Mouse (Mus musculus): ENCODE data around the gene Hspb11.
A peak's percentile ranks its signal among the peaks of the same experiment; 100 is the strongest.

The Hspb11 gene

DNA sequence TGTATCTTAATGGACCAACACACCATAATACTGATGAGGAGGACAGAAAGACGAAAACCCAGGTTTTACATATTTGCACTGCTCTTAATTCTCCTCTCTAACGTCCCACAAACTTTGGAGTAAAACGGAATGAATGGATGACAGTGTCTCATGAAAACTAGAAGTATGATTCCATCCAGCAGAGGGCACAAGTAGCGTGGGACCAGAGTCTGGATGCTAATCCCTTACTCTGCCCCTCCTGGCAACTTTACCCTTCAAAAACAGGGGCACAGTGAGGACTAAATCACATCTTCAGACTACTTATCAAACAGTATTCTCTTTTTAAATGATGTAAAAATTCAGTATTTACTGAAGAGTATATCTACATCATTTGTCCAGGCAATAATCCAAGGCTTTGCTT lies 2.9 kb upstream of the Hspb11 start:
- DNase-seq (ENCODE audit: low spot score), result peak; percentile 19

DNA sequence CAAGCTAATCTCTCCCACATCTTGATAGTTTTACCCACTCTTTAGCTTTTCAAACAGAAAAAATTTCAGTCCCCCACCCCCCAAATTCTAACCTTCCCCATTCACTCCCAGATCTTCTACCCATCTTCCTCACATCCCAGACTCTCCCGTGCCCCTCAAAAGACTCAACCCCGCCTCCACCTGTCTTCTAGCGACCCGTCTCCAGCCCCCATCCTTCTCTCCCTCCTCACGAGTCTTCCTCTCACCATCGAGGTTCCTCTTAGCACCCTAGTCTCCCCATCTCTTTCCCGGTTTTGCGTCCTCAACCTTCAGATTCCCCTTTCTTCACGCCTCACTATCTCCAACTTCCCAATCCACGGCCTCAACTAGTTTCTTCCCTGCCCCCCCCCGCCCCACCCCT lies 871 bp upstream of the Hspb11 start:
- no peak for DNase-seq (ENCODE audit: low spot score)

GRCm38 (mm10) chr4:107254414-107254813 lies 1.0 kb downstream of the Hspb11 start:
- DNase-seq (ENCODE audit: low spot score), result no peak

GRCm38 (mm10) chr4:107260001-107260400 lies 6.6 kb downstream of the Hspb11 start:
- DNase-seq (ENCODE audit: low spot score), result no peak

GRCm38 (mm10) chr4:107273683-107274082 lies 20.3 kb downstream of the Hspb11 start:
- no peak for DNase-seq (ENCODE audit: low spot score)

- DNase-seq (ENCODE audit: low spot score), result no peak
Observed at GRCm38 (mm10) chr4:107274511-107274910, 21.1 kb downstream of the Hspb11 start.

- no peak for DNase-seq (ENCODE audit: low spot score)
Observed at GRCm38 (mm10) chr4:107278188-107278707, 24.9 kb downstream of the Hspb11 start.

GRCm38 (mm10) chr4:107280843-107281475 lies 27.6 kb downstream of the Hspb11 start:
- DNase-seq (ENCODE audit: low spot score), result no peak

GRCm38 (mm10) chr4:107285446-107286200 lies 32.2 kb downstream of the Hspb11 start:
- no peak for DNase-seq (ENCODE audit: low spot score)

- no peak for DNase-seq (ENCODE audit: low spot score)
Observed at GRCm38 (mm10) chr4:107286386-107286785, 33.0 kb downstream of the Hspb11 start.

DNA sequence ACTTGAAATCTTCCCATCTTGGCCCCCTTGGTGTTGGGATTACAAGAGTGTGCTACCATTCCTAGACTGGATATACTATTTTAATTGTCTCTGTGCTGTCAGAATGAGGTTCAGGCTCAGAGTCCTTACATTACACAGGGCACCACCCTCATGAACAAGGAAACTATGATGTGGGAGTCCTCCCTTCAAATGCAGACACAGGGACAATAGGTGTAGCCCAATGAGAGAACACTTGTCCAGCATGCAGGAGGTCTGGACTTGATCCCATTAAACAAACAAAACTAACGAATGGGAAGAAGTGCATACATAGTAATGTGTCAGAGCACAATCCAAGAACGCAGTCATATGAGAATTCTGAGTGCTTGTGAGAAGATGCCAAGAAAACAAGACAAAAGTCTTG lies 34.1 kb downstream of the Hspb11 start:
- DNase-seq (ENCODE audit: low spot score), result no peak

DNA sequence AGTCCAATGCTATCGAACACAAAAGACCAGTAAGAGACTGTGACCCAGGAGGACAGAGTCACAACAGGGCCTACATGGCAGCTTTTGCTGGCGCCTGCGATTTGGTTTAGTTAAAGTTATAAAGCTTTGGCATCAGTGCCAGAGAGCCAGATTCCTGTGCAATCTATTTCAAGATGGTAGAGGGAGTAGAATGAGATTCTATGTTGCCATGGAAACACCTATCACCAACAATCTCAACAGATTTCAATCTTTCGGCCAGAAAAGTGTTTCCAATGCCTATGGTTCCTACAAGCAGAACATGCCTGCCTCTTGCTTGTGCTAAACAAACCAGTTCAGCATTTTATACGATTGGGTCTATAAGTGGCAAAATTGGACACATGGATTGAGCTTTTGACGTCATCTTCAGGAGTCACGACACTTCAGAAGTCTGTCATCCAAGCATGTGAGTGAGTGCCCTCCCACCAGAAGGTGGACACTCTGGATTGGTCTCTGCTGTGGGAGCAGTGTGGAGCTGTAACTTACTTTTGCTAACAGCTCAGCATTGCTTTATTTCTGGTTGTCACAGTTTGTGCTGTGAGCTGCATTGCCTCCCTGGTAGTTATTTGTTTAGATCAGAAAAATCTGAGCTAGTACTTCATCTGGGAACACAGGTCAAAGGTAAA lies 38.3 kb downstream of the Hspb11 start:
- no peak for DNase-seq (ENCODE audit: low spot score)

GRCm38 (mm10) chr4:107292273-107292662 lies 38.9 kb downstream of the Hspb11 start:
- DNase-seq (ENCODE audit: low spot score), result no peak

DNA sequence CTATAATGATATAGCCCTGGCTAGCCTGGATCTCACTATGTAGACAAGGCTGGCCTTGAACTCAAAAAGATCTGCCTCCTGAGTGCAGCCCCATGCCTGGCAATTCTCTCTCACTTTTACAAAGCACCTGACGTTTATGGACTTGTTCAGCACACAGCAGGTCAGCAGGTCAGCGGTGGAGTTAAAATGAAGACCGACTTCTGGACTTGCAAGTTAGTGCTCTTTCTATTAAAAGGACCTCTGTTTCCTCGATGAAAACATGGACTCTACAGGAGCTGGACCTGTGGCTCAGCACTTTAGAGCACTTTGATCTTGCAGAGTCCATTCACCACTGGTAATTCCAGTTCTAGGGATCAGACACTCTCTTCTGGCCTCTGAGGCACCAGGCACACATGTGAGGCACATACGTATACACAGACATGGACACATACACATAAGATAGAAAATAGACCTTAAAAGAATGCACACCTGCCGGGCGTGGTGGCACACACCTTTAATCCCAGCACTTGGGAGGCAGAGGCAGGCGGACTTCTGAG lies 44.7 kb downstream of the Hspb11 start:
- no peak for DNase-seq (ENCODE audit: low spot score)

DNA sequence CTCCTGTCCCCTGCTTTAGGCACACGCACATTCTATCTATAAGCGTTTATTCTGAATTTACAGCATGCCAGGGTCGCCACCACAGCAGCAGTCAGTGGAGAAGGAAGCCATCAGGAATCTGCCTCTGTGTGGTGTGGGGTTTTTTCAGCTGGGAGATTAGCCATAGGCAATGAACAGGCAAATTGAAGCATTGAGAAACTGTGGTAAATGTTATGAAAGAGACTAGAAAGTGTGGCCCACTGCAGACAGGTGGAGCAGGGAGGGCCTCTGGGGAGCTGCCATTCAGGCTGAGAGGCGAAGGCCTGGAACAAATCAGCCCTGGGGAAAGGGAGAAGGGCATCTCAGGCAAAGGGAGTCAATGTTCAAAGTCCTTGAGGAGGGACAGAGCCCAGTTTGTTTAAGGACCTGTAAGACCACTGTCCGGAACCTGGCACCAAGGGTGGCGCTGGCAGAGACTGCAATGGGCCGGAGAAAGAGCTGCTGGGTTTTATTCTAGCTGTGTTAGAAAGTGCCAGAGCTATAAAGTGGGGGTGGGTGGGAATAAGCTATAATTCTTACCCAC lies 46.5 kb downstream of the Hspb11 start:
- no peak for DNase-seq (ENCODE audit: low spot score)

- no peak for DNase-seq (ENCODE audit: low spot score)
Observed at GRCm38 (mm10) chr4:107300371-107300770, 47.0 kb downstream of the Hspb11 start.

- no peak for DNase-seq (ENCODE audit: low spot score)
Observed at GRCm38 (mm10) chr4:107300902-107301555, 47.6 kb downstream of the Hspb11 start.

- DNase-seq (ENCODE audit: low spot score), result no peak
Observed at GRCm38 (mm10) chr4:107302221-107302620, 48.8 kb downstream of the Hspb11 start.

GRCm38 (mm10) chr4:107302832-107303231 lies 49.4 kb downstream of the Hspb11 start:
- no peak for DNase-seq (ENCODE audit: low spot score)

- no peak for DNase-seq (ENCODE audit: low spot score)
Observed at GRCm38 (mm10) chr4:107303531-107303930, 50.1 kb downstream of the Hspb11 start.

DNA sequence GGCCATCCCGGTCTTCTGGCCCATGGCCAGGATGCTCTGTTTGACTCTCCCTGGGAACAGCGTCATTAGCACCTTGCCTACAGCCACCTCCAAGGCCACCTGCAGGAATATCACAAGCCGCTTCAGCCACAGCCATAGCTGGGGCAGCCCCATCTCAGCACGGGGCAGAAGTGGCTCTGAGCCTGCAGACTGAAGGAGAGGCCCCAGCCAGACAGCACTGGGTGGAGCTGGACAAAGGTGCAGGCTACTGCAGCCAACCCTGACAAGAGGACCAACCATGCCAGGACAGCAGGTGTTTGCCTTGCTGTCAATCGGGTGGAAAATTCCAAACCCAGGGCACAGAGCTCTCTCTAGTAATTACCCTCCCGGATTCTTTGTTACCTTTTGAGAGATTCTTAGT lies 53.6 kb downstream of the Hspb11 start, which contains the start of gene Dio1:
Gene Dio1 (minus strand): TSS at position 204 of the 400 bp plus-strand sequence.
- no peak for DNase-seq (ENCODE audit: low spot score)
